Mouse (Mus musculus): ENCODE results near the gene Atp5s. TPM values are rescaled to one million over a fixed set of nuclear protein-coding genes. Genes with fewer than 3 reads are reported as not detected.

Gene Atp5s
- total RNA-seq, 2 experiments from 2014 or later: 34.4 to 40.8 TPM

- DNase-seq: no peak
Measured at GRCm38 (mm10) chr12:69781935-69782650, 57.3 kb downstream of the Atp5s start.

GRCm38 (mm10) chr12:69783247-69784025, 58.7 kb downstream of the Atp5s start:
- no peak for DNase-seq

GRCm38 (mm10) chr12:69785471-69785870, 60.7 kb downstream of the Atp5s start:
- DNase-seq: no peak

- DNase-seq: no peak
Measured at GRCm38 (mm10) chr12:69788380-69788779, 63.6 kb downstream of the Atp5s start.

- peak in 1 of 2 experiments; percentile 14 for DNase-seq
Measured at GRCm38 (mm10) chr12:69789766-69790529, 65.2 kb downstream of the Atp5s start.

GRCm38 (mm10) chr12:69790530-69791505, 66.1 kb downstream of the Atp5s start, which contains the start of gene Cdkl1:
Cdkl1 (minus strand) TSS chr12:69791267.
- peak; percentile 74 to 75 for DNase-seq

Small RNA genes within 50 kb of the gene (microRNA-seq; reads per million reads assigned to microRNA genes)
- 0 reads per million in 2 experiments for gene Mir681

Other genes starting within 250 kb of the Atp5s start
- gene Vcpkmt, start 141.9 kb upstream of the Atp5s start, total RNA-seq (2021): 10 to 100 TPM; 18.2 to 19.3 TPM
- 10 to 100 TPM; 33.9 to 35.4 TPM for gene Sos2, start 43.1 kb upstream of the Atp5s start, total RNA-seq (2021)
- gene L2hgdh, start 77 bp upstream of the Atp5s start, total RNA-seq (2021): 10 to 100 TPM; 19.8 to 20.0 TPM
- gene Cdkl1, start 66.3 kb downstream of the Atp5s start, total RNA-seq (2021): 10 to 100 TPM; 19.9 to 20.3 TPM
- 100 to 1,000 TPM; 186 to 198 TPM for gene Atl1, start 167.7 kb downstream of the Atp5s start, total RNA-seq (2021)
- 10 to 100 TPM; 46.8 to 50.3 TPM for gene Map4k5, start 168.2 kb downstream of the Atp5s start, total RNA-seq (2021)